Mouse (Mus musculus): ENCODE data around the gene Grm4. TPM values are rescaled to one million over a fixed set of nuclear protein-coding genes. Genes with fewer than 3 reads are reported as not detected.

The Grm4 gene
- total and polyA plus RNA-seq, 3 experiments: not detected

DNA sequence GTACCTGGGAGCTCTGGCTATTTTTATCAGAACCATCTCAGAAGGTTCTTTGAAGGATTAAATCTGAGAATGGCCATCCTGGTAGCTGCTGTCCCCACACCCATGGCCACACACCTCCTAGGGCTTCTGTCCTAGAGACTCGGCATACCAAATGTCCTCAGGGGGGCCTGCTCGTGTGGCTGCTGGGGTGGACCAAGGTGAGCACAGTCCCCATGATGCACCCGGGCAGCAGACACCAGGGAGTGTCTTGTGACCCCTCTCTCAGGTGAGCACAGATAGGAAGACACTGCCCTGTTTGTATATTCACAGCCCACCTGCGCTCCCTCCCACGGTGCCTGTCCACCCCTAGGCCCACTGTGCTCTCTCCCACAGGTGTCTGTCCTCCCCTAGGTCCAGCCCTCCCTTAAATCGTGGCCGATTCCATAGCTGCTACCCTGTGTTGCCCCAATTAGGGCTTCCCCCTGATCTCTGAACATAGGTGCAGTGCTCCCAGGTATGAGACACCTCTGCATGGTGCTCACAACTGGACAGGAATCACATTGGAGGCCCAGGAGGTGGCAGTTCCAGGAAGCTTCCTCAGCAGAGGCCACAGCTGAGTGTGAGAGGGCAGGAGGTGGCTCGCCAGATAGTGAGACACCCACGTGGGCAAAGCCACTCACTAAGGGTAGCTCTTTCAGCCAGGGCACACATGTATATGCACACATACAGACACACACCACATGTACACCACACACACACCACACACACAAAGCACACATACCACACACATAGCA, 66.0 kb downstream of the Grm4 start:
- dilution Hi-C loops (cut with MboI; ENCODE audit: extremely low pct_ligation_motif_present, extremely low pct_unique_long_range_greater_than_20kb, low sequenced_read_pairs) (no loop called here), in situ Hi-C loops (cut with MboI; ENCODE audit: low pct_ligation_motif_present, low pct_unique_long_range_greater_than_20kb, low sequenced_read_pairs) (no loop called here)
- no peak overlapping the region for H3K4me2 ChIP-seq (ENCODE audit: insufficient read depth, low read depth, poor library complexity, severe bottlenecking)
- no peaks in the 10 kb centered on the region for H3K36me3 ChIP-seq (replicated peaks in 1 of 2; ENCODE audit: control insufficient read depth in 1 of 2, insufficient read depth in 1 of 2, low read length in 1 of 2)
- no peaks in the 10 kb centered on the region for H3K79me2 ChIP-seq (replicated peaks; ENCODE audit: control insufficient read depth, extremely low read depth, insufficient read depth, poor library complexity, severe bottlenecking)
- no peaks in the 10 kb centered on the region; a peak in 1 of 4 replicates for H3K4me1 ChIP-seq (ENCODE audit: control insufficient read depth in 1 of 2, insufficient read depth in 2 of 2)
- no peak for DNase-seq (ENCODE audit: extremely low read depth)
- no peak overlapping the region for H3K27ac ChIP-seq (ENCODE audit: insufficient read depth, low read depth)
- H3K9me3 ChIP-seq (replicated peaks; ENCODE audit: low read length): peaks cover 2% of the 10 kb centered on the region
- no peak overlapping the region for H3K9ac ChIP-seq (ENCODE audit: insufficient read depth, low read depth)
- peaks cover 94% of the 10 kb centered on the region for H3K27me3 ChIP-seq (replicated peaks)
- no peak for TF ChIP-seq KAT2A (IDR thresholded peaks at IDR 0.05; ENCODE audit: insufficient replicate concordance, low read length)
- TF ChIP-seq GABPA (IDR thresholded peaks at IDR 0.05; ENCODE audit: insufficient replicate concordance, low read depth, low read length): no peak
- no peak for TF ChIP-seq SIN3A (IDR thresholded peaks at IDR 0.05; ENCODE audit: low read length)
- no peak for TF ChIP-seq POLR2AphosphoS2 (IDR thresholded peaks at IDR 0.05; ENCODE audit: low read depth, low read length)
- no peak for TF ChIP-seq USF2 (conservative IDR thresholded peaks at IDR 0.05; ENCODE audit: low read depth, low read length)
- TF ChIP-seq CTCF (conservative IDR thresholded peaks at IDR 0.05 in 1 of 2, IDR thresholded peaks at IDR 0.05 in 1 of 2; ENCODE audit: low read depth in 2 of 2, low read length in 2 of 2): no peak
- TF ChIP-seq NRF1 (IDR thresholded peaks at IDR 0.05; ENCODE audit: low read depth, low read length): no peak
- TF ChIP-seq MAFK (IDR thresholded peaks at IDR 0.05; ENCODE audit: insufficient replicate concordance, low read length): no peak
- no peak for TF ChIP-seq ZNF384 (IDR thresholded peaks at IDR 0.05; ENCODE audit: low read depth, low read length)
- TF ChIP-seq RCOR1 (conservative IDR thresholded peaks at IDR 0.05; ENCODE audit: low read depth, low read length): no peak
- no peak for TF ChIP-seq UBTF (IDR thresholded peaks at IDR 0.05; ENCODE audit: low read depth, low read length)
- TF ChIP-seq TCF12 (IDR thresholded peaks at IDR 0.05; ENCODE audit: low read depth, low read length): no peak
- TF ChIP-seq USF1 (IDR thresholded peaks at IDR 0.05; ENCODE audit: low read depth, low read length): no peak
- TF ChIP-seq SMC3 (IDR thresholded peaks at IDR 0.05; ENCODE audit: low read depth, low read length): no peak
- no peak for TF ChIP-seq IRF4 (IDR thresholded peaks at IDR 0.05; ENCODE audit: low read depth, low read length)
- no peak for TF ChIP-seq PAX5 (IDR thresholded peaks at IDR 0.05; ENCODE audit: low read length)
- TF ChIP-seq ETS1 (conservative IDR thresholded peaks at IDR 0.05; ENCODE audit: low read depth, low read length): no peak
- no peak for TF ChIP-seq E2F4 (IDR thresholded peaks at IDR 0.05; ENCODE audit: insufficient replicate concordance, low read depth, low read length)
- no peak for TF ChIP-seq HCFC1 (IDR thresholded peaks at IDR 0.05; ENCODE audit: low read depth, low read length)
- H3K4me3 ChIP-seq (replicated peaks in 1 of 3; ENCODE audit: low read depth in 2 of 3, low read length in 2 of 3, poor library complexity in 1 of 3): no peak overlapping the region

DNA sequence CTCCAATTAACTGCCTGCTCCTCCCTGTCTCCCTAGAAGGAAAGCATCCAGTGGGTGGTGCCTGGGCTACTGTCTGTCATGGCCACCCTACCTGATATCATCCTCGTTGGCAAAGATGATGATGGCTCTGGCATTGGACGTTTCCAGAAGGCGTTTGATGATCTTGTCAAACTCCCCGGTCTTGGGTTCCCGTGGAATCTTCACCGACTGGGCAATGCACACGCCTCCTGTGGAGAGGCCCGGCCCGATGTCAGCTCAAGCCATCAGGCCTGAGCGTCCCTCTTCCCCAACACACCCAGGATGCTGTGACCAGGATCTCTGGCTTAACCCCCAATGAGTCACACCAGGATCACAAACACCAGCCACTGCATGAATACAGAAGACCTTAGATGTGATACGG, 66.8 kb downstream of the Grm4 start:
- dilution Hi-C loops (cut with MboI; ENCODE audit: extremely low pct_ligation_motif_present, extremely low pct_unique_long_range_greater_than_20kb, low sequenced_read_pairs) (no loop called here), in situ Hi-C loops (cut with MboI; ENCODE audit: low pct_ligation_motif_present, low pct_unique_long_range_greater_than_20kb, low sequenced_read_pairs) (no loop called here)
- Histone ChIP-seq H3K4me3 (replicated peaks in 1 of 3; ENCODE audit: low read depth in 2 of 3, low read length in 2 of 3, poor library complexity in 1 of 3) (no peak overlapping the region), H3K4me1 (ENCODE audit: control insufficient read depth in 1 of 2, insufficient read depth in 2 of 2) (peaks cover 0 to 2% of the 10 kb centered on the region in 2 experiments; a peak in 1 of 4 replicates), H3K27ac (ENCODE audit: insufficient read depth, low read depth) (no peak overlapping the region), H3K9ac (ENCODE audit: insufficient read depth, low read depth) (no peak overlapping the region), H3K9me3 (replicated peaks; ENCODE audit: low read length) (peaks cover 2% of the 10 kb centered on the region), H3K27me3 (replicated peaks) (peaks cover 93% of the 10 kb centered on the region), H3K36me3 (replicated peaks in 1 of 2; ENCODE audit: control insufficient read depth in 1 of 2, insufficient read depth in 1 of 2, low read length in 1 of 2) (no peaks in the 10 kb centered on the region), H3K79me2 (replicated peaks; ENCODE audit: control insufficient read depth, extremely low read depth, insufficient read depth, poor library complexity, severe bottlenecking) (no peaks in the 10 kb centered on the region), H3K4me2 (ENCODE audit: insufficient read depth, low read depth, poor library complexity, severe bottlenecking) (no peak overlapping the region)
- TF ChIP-seq ZKSCAN1 (IDR thresholded peaks at IDR 0.05; ENCODE audit: borderline replicate concordance, low read depth, low read length): no peak
- no peak for TF ChIP-seq CTCF (conservative IDR thresholded peaks at IDR 0.05 in 1 of 2, IDR thresholded peaks at IDR 0.05 in 1 of 2; ENCODE audit: low read depth in 2 of 2, low read length in 2 of 2)
- TF ChIP-seq JUN (IDR thresholded peaks at IDR 0.05; ENCODE audit: insufficient read depth, low read depth, low read length): no peak
- no peak for TF ChIP-seq SMC3 (IDR thresholded peaks at IDR 0.05; ENCODE audit: low read depth, low read length)
- no peak for TF ChIP-seq NELFE (IDR thresholded peaks at IDR 0.05; ENCODE audit: low read depth, low read length)
- TF ChIP-seq MAZ (IDR thresholded peaks at IDR 0.05; ENCODE audit: low read depth, low read length): no peak
- no peak for TF ChIP-seq JUND (conservative IDR thresholded peaks at IDR 0.05; ENCODE audit: low read depth, low read length)
- TF ChIP-seq RAD21 (IDR thresholded peaks at IDR 0.05; ENCODE audit: low read depth, low read length): no peak
- no peak for TF ChIP-seq USF1 (IDR thresholded peaks at IDR 0.05; ENCODE audit: low read depth, low read length)
- TF ChIP-seq ELF1 (IDR thresholded peaks at IDR 0.05; ENCODE audit: low read depth, low read length): no peak
- no peak for TF ChIP-seq UBTF (IDR thresholded peaks at IDR 0.05; ENCODE audit: low read depth, low read length)
- TF ChIP-seq ZMIZ1 (IDR thresholded peaks at IDR 0.05; ENCODE audit: low read depth, low read length): no peak
- TF ChIP-seq MAFK (IDR thresholded peaks at IDR 0.05; ENCODE audit: insufficient replicate concordance, low read length): no peak
- TF ChIP-seq HCFC1 (IDR thresholded peaks at IDR 0.05; ENCODE audit: low read depth, low read length): no peak
- TF ChIP-seq RCOR1 (conservative IDR thresholded peaks at IDR 0.05; ENCODE audit: low read depth, low read length): no peak
- TF ChIP-seq ZC3H11A (IDR thresholded peaks at IDR 0.05; ENCODE audit: low read depth, low read length): no peak
- no peak for TF ChIP-seq E2F4 (IDR thresholded peaks at IDR 0.05; ENCODE audit: insufficient replicate concordance, low read depth, low read length)
- no peak for DNase-seq (ENCODE audit: extremely low read depth)

All from CH12.LX (cell line).